Mouse (Mus musculus) frontal cortex, postnatal 14 days (tissue): ENCODE data around the gene Acap2.

Experiments
- DNase-seq, 2 experiments: peaks; one replicate each; pipeline ENCODE4 v3.0.0; 2022; ENCODE audit warnings: low spot score in 2 of 2

Acap2 gene

DNA sequence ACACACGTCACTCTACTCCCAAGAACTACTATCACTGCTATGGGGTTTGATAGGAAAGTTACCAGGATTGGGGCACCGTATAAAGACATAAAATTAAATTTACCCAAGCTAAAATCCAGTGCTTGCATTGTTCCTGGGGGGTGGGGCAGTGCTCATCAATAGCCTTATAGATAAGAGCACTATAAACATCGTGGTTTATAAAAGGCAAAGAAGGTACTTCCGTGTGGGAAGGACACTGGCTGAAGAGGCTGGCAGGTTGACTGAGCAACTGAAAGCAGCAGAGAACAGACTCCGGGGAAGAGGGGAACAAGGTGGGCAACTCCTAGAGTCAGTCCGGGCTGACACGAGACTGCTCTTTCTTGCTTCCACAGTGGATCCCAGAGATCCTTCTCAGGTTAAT is 33.1 kb downstream of the Acap2 start:
- DNase-seq, result no peak

DNA sequence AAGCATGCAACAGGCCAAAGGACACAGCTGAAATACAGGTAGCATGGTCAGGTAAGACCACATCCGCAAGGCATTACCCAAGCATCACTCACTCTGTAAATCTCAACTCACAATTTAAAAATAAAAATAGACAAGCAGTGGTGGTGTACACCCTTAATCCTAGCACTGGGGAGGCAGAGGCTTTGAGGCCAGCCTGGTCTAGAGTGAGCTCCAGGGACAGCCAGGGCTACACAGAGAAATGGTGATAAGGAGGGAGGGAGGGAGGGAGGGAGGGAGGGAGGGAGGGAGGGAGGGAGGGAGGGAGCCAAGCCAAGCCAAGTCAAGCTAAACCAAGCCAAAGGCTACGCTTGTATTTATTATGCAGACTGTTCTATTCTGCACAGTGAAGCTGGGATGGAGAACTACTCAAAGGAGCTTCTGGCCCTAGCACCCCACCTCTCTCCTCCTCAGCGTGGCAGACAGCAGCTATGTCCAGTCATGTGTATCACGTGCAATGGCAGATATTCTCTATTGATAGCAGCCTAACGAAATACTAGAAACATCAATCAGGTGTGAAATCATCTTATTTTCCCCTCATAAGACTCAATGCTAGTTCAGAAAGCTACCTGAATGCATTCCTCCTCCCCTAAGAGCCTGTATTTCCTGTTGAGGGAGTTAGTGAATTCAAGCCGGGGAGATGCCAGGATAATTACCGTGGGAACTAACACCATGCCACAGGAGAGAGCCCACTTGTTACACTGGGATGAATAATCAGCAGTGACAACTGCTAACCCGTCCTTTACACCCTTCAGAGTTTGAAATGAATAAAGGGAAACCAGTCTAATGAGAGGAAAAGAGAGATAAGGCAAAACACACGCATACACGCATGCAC is 33.8 kb downstream of the Acap2 start:
- no peak for DNase-seq

DNA sequence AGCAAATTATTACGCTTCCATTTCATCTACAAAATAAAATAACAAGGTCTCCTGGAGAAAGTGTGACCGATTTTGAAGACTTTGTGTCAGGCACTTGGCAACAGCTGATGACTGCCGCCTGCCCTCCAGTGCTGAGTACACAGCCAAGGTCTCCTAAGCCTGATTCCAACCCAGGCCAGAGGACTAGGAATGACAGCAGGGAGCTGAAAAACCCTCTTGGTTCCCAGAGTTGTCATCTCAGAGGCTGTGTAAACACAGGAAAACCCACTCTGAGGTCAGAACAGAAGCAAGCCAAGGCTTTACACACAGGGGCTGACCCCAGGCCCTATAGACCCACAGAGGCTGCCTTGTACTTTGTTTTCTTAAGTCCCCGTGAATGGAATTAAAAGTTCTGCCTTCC is 35.1 kb downstream of the Acap2 start:
- DNase-seq, result no peak

DNA sequence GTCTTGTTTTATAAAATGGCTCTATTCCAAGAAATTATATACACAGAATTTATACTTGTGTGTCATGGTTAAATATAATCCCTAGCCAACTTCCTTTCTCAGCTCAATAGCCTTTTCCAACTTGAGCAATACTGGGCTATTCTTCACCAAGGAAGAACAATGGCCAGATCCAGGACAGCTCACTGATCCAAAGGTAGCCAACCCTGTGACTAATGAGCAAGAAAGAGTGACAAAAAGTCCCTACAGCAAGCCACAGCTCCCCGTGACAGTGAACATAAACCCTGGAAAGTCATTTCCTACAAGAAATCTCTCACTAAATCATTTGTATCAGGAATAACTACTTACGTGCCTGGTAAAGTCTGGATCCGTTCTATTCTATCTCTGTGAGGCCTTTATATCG is 35.6 kb downstream of the Acap2 start:
- no peak for DNase-seq

DNA sequence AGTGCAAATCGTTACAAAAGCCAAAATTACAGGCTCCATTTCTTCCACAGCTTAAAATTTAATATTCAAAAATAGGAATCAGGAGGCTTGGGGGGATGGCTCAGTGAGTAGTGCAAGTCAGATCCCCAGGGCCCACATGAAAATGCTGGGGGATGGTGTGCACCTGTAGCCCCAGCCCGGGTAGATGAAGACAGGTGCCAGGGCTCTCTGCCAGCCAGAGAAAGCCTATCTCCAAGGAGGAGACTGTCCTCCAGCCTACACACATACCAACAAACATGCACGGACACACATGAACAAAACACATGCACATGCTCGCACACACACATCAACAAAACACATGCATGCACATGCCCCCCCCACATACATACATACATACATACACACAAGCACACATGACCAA is 36.9 kb downstream of the Acap2 start:
- DNase-seq, result no peak

DNA sequence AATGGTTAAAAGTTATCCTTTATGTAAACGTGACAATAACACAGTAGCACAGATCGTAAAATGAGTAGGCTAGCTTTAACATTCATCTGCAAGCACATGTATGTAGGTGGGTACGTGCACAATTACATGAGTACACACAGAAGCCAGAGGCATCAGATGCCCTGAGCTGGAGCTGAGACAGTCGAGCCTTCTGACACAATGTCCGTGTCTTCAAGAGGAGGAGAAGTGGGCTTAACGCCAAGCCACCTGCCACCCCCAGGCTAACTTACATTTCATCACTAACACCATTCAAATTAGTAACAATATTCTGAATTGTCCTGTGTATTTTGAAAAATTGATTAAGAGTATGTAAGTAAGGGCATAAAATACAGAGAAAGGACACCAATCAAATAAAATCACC is 40.6 kb downstream of the Acap2 start:
- no peak for DNase-seq

DNA sequence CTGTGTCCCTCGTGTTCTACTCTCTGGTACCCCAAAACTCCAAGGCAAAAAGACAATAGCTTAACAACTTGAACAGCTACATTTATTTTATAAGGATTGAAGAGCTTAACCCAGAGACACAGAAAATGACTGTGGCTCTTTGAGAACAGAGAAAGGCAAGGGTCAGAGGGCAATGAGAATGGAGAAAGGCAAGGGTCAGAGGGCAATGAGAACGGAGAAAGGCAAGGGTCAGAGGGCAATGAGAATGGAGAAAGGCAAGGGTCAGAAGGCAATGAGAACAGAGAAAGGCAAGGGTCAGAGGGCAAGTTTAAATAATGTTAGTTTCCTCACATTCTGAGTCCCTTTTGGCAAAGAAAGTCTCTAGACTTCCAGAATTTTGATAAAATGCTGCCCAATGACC is 41.6 kb downstream of the Acap2 start:
- DNase-seq, result no peak

DNA sequence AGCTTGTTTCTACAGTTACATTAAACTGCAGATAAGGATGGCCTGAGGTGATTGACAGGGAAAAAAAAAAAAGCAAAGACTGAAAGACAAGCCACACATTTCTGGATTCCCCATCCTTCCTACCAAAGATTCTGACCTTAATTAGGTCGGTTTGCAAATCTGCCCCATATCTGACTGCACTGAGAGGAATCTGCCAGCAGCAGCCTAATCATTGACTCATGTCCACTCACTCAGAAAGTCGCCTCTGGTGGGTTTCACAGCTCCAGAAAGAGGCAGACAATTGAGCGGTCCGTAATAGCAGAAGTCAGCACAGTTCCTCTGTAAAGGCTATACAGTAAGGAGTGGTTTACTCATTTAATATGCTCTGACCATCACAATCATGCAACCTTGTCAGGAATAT is 51.2 kb downstream of the Acap2 start:
- DNase-seq, result no peak

DNA sequence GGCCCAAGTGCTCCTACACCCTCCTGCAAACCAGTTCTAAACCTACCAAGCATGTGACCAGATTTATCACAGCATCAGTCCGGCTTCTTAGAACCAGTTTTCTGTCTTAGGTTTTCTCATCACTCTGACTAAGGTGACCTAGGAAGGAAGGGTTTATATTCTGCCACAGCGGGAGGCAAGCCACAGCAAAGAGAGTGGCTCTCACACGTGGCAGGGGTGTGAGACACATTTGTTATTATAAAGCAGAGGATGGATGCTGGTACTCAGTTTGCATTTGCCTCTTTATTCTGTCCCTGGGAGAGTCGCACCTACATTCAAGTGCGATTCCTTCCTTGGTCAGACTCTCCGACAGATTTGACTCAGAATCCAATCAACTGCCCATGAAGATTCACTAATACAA is 52.2 kb downstream of the Acap2 start:
- DNase-seq, result no peak

DNA sequence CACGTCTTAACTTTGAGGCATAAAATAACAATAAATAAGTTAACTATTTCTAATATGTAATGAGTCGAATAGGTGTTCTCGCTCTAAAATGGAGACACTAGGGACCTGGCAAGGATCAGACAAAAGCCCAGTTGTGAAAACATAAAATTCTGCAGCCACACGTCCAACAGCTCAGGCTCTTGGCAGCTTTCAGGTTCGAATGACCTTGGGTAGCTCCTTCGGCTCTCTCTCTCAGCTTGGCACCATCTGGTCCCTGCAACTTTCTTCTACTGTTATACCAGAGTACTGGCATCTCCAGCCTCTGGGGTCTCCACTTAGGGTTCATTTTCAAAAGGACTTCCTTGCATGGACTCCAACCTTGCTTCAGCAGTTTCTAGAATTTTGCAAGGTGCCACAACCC is 53.3 kb downstream of the Acap2 start:
- DNase-seq, result no peak

DNA sequence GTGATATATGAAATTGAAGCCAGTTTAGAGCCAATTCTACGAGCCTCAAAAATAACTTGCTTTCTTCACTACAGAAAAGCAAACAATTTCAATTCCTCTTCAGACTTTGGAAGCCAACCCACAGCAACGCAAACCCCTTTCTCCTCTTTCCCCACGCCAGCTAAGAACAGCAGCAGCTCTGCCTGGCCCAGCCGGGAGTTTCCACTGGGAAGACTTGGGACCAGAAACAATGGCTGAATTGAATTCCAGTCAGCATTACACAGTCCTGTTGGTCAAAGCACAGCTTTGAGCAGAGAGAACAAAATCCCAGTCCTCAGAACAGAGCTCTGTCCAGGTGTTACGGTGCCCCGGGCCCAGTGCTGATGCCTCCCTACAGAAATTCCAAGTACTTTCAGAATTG is 59.1 kb downstream of the Acap2 start:
- no peak for DNase-seq

DNA sequence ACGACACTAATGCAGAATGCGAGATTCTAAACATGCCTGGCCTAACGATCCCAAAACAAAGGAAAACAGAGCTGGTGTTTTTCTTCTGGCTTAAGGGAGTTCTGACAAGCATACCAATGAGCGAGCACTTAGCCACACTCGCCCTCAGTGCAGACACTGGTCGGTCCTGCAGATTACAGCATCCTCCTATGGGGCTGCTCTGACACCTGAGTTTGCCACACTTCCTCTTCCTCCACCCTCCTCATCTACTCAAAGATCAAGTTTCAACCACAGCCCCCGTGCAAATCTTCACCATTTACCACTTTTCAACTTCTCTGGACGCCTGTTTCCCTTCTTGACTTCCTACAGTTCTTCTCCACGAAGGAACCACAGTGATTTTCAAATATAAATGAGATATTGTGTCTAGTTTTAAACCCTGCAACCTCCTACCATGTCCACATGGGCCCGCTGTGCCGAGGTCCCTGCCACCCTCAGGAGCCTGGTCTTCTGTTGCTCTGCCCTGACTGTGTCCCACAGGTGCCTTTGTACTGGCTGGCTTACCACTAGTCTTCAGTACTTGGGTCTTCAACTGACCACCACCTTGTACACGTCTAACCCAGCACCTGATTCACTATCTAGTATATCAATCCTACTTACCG is 64.3 kb downstream of the Acap2 start:
- DNase-seq, result no peak

DNA sequence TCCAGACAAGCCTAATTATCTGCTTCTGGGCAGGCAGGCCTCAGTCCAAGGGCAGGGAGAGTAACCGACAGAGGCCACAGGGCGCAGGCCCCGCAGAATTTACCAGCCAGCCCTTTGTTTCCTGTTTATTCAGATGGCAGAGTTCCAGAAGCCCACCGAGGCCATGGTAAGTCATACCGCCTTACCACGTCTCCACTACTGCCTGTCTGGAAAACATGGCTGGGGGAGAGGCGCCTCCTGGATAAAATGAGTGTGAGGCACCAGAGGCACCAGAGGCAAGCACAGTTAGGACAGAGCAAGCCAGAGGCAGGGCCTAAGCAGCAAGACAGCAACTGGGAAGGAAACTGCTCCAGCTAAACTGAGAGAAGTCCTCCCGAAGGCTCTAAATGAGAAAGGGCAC is 65.5 kb downstream of the Acap2 start:
- DNase-seq, result no peak

DNA sequence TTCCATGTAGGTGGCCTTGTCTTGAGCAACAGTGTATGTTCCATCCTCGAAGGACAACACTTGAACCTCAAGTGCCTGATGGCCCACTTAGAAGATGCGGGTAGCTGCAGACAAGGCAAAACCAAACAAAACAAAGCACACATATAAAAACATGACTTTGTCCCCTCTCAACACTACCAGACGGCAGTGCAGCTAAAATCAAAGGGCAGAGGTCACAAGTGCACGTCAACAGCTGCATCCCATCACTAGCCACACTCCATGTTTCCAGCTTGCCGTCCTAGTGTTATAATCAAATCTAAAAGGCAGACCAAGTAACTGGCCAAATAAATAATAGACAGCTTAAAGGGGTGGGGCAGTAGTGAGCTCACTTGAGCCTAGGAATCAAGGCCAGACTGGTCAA is 69.5 kb downstream of the Acap2 start:
- DNase-seq, result no peak

DNA sequence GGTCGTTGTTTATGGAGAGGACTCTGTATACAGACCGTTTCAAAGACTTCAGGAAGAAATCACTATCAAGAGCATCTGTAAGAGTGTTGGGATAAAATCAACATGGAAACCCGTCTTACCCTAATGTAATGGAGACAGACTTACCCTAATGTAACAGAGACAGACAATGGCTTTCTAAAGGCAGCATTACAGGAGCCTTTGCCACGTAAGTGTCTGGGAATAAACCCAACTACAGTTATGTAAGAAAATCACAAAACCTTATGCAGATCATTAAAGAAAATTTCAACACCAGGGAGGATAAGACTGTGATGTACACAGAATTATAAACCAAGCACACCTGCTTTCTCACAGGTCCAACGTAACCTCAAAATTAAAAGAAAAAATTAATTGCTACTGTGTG is 72.9 kb downstream of the Acap2 start:
- DNase-seq, result no peak

DNA sequence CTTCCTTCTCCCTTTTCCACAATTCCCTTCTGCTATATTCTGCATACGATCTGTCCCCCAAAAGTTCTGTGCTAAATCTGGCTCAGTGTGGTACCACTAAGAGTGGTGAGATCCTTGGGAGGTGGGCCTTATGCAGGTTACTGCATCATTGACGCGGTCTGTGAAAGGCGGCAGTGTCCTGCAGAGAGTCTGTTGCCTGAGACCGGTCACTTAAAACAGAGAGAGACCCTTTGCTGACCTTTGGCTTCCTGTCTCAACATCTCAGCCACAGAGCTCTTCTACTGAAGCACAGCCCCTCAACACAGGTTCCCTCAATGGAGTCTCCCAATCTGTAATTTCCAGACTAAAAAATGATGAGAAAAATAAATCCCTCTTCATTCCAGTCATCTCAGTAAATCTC is 76.1 kb downstream of the Acap2 start:
- DNase-seq, result no peak

DNA sequence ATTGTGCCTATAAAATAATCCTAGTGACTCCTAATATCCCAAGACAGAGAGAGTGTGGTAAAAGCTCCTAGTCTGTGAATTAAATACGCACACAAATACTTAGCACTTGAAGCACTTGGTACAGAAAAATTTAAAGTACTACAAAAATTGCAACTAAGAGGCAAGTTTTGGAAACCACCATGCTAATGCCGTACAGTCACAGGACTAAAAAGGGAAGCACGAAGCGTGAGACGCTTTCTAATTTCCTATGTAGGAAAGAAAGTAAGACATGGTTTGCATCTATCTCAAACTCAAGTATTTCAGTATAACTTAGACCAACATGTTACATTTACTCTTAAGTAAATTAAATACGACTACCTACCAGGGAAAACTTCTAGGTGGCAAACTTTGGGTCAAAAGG is 79.4 kb downstream of the Acap2 start:
- no peak for DNase-seq

DNA sequence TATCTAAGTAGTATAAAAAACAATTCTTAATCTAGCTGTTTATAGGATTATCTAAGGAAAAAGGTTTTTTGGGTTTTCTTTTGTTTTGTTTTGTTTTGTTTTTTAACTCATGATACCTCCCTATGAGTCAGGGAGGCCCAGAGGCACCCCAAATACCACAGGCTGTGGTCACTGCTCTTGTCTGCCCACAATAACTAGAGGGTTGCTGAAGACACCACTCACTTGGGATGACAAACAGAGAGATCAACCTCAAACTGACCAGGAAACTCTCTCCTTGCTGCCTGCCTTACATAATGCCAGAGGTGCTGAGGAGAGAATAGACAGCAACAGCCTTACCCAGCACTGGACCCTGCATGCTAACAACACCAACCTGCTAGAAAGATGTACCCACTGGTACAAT is 87.4 kb downstream of the Acap2 start:
- no peak for DNase-seq

DNA sequence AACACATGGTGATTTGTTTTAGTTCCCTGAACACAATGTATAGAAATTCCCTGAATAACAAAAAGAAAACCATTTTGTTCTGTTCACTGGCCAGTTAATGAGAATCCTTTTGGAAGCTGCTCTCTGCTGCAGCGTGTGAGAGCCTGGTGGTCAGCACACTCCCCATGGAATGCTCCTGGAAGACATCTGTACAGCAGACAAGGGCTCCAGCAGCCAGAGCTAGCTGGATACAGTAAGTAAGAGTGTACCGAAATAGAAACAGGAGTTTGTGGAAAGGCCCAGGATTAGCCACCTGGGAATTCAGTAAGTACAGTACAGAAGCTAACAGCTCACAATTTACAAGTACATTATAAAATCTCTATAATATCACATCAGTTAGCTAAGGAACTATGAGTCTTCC is 99.7 kb downstream of the Acap2 start:
- no peak for DNase-seq

DNA sequence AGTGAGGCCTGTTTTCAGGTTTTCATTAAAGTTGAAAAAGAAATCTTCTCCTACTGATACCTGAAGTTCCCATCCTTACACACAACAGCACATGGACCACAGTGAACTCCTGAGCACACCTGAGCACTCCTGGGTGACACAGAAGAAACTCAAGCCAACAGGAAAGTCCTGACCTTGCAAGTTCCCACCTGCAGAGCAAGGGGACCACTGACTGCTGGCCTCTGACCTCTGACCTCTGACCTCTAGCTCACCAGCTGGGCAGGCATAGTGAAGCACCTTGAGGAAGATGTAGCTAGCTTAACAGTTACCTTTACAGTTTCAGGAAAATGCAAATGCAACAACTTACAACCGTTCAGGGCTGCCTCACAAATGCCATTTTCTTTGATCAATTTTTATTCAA is 101.1 kb downstream of the Acap2 start:
- DNase-seq, result no peak

DNA sequence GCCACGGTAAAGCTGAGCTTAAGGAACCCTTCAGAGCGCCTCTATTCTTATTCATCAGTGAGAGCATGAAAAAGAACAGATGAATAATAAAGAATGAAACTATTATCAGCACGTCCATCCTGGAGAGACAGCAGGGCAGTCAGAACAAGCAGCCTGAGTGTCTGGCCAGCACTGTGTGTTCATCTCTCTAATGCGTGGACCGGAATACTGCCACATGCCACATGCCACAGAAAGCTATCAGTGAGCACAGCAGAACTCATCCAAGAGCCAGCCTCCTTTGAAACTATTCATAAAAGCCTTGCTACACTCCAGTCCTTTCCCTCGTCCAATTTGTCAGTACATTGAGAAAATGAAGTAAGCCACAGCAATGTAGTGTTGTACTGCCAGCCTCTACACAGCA is 107.0 kb downstream of the Acap2 start:
- no peak for DNase-seq

DNA sequence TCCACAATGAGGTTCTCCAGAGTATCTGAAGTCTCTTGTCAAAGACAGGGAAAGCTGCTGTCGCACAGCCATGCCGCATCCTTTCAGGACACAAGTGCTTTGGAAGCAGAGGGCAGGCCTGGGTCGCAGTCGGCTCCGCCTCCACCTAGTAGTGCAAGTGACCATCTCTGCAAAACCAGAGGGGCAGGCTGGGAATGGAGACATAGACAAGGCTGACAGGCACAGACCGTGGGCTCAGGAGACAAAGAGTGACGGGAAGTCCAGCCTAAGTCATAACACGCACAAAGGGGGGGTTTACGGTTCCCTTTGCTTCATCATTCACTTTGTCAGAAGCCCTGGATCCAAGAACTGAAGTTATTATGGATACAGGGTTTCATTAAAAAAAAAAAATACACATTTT is 107.9 kb downstream of the Acap2 start:
- no peak for DNase-seq

DNA sequence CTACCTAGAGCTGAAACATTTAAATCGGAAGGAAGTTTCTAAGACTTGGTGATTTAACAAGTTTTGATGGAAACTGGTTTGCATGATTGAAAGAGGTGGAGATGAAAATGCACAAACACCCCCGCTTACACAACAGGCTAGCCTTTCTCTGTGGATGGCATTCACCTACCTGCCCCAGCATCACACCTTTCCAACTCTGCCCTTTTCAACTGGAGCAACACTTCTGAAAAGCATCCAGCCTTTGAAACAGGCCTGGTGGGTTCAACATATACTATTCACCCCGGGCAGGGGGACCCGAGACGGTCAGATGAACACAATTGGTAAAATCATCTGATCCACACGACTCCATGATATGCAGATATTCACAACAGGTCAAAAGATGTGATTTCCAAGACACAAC is 119.2 kb downstream of the Acap2 start:
- no peak for DNase-seq
